Mouse (Mus musculus): ENCODE results near the gene Lamb3. TPM values are rescaled to one million over a fixed set of nuclear protein-coding genes. Genes with fewer than 3 reads are reported as not detected.

The Lamb3 gene
- total RNA-seq (2012; rRNA removed) (10.1 and 10.2 TPM in 2 replicates), total RNA-seq (2014; rRNA removed) (14.1 and 14.6 TPM in 2 replicates), polyA plus RNA-seq (2012; ENCODE audit: insufficient read length, low read depth) (7.8 and 12.3 TPM in 2 replicates)

DNA sequence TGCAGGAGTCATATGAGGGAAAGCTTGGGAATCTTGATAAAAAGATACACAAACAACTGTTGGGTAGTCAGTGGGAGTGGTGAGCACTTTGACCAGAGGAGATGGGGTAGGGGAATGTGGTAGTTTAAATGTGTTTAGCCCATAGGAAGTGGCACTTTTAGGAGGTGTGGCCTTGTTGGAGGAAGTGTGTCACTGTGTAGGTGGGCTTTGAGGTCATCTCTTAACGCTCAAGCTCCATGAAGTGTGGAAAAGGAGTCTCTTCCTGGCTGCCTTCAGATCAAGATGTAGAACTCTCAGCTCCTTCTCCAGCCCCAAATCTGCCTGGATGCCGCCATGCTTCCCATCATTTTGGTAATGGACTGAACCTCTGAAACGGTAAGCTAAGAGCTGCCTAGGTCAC, at the start of gene Lamb3:
TSS of gene Lamb3 (plus strand) at position 197 of the 400 bp plus-strand sequence.
- dilution Hi-C loops (cut with MboI; ENCODE audit: extremely low pct_ligation_motif_present, extremely low pct_unique_long_range_greater_than_20kb, low sequenced_read_pairs), result no loop called here
- Histone ChIP-seq H3K4me1 (ENCODE audit: control insufficient read depth in 1 of 2, insufficient read depth in 2 of 2) (peaks cover 7 to 25% of the 10 kb centered on the region in 2 experiments), H3K4me3 (replicated peaks in 1 of 3; ENCODE audit: low read depth in 2 of 3, low read length in 2 of 3, poor library complexity in 1 of 3) (peak within 1 kb of the TSS; percentile 44 to 76 (median 70)), H3K27me3 (replicated peaks) (no peaks in the 10 kb centered on the region), H3K27ac (ENCODE audit: insufficient read depth, low read depth) (peak within 1 kb of the TSS; percentile 54), H3K9ac (ENCODE audit: insufficient read depth, low read depth) (peak within 1 kb of the TSS; percentile 63), H3K4me2 (ENCODE audit: insufficient read depth, low read depth, poor library complexity, severe bottlenecking) (peak within 1 kb of the TSS; percentile 78), H3K36me3 (replicated peaks in 1 of 2; ENCODE audit: control insufficient read depth in 1 of 2, insufficient read depth in 1 of 2, low read length in 1 of 2) (peaks cover 10 to 25% of the 10 kb centered on the region in 2 experiments), H3K9me3 (replicated peaks; ENCODE audit: low read length) (peaks cover 5% of the 10 kb centered on the region), H3K79me2 (replicated peaks; ENCODE audit: control insufficient read depth, extremely low read depth, insufficient read depth, poor library complexity, severe bottlenecking) (peaks cover 7% of the 10 kb centered on the region)
- no peak for TF ChIP-seq UBTF (IDR thresholded peaks at IDR 0.05; ENCODE audit: low read depth, low read length)
- TF ChIP-seq POLR2A (IDR thresholded peaks at IDR 0.05; ENCODE audit: low read depth, low read length), result peak; percentile 75
- TF ChIP-seq TCF12 (IDR thresholded peaks at IDR 0.05; ENCODE audit: low read depth, low read length), result 0 out of 2 replicates have a peak, but pooled peaks have one; percentile 25
- no peak for TF ChIP-seq ZC3H11A (IDR thresholded peaks at IDR 0.05; ENCODE audit: low read depth, low read length)
- TF ChIP-seq BHLHE40 (IDR thresholded peaks at IDR 0.05; ENCODE audit: low read depth, low read length), result no peak
- TF ChIP-seq ZNF384 (IDR thresholded peaks at IDR 0.05; ENCODE audit: low read depth, low read length), result no peak
- no peak for TF ChIP-seq USF1 (IDR thresholded peaks at IDR 0.05; ENCODE audit: low read depth, low read length)
- TF ChIP-seq NELFE (IDR thresholded peaks at IDR 0.05; ENCODE audit: low read depth, low read length), result no peak
- 0 out of 2 replicates have a peak, but pooled peaks have one; percentile 77 for TF ChIP-seq TBP (conservative IDR thresholded peaks at IDR 0.05; ENCODE audit: low read depth, low read length)
- TF ChIP-seq CHD1 (IDR thresholded peaks at IDR 0.05; ENCODE audit: low read depth, low read length), result no peak
- 0 out of 2 replicates have a peak, but pooled peaks have one; percentile 13 for TF ChIP-seq MXI1 (IDR thresholded peaks at IDR 0.05; ENCODE audit: low read depth, low read length)
- no peak for TF ChIP-seq SMC3 (IDR thresholded peaks at IDR 0.05; ENCODE audit: low read depth, low read length)
- peak; percentile 43 for TF ChIP-seq HCFC1 (IDR thresholded peaks at IDR 0.05; ENCODE audit: low read depth, low read length)
- TF ChIP-seq MAFK (IDR thresholded peaks at IDR 0.05; ENCODE audit: insufficient replicate concordance, low read length), result no peak
- DNase-seq (ENCODE audit: extremely low read depth), result peak; percentile 50
- in situ Hi-C loops (cut with MboI; ENCODE audit: low pct_ligation_motif_present, low pct_unique_long_range_greater_than_20kb, low sequenced_read_pairs), result loop anchor here (5.0 to 10.0 kb wide), 3 partner anchors 45 to 203 kb away; no protein-coding TSS in a partner anchor

DNA sequence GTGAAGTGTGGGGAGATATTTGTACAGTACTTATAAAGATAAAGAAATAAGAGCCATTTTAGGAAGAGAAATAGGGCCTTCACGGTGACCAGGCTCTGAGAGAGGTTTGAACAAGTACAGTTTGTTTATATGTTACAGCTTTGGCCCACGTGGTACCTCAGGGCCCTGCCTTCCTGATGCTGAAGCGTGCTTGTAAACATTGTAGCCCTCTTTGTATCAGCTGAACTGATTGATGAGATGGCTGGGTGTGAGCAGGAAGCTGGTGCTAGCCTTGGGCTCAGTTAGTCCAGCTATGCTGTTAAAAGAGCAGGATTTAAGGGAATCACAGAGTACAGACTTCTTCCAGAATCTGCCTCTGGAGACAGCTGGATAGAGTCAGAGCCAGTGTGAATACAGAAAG, 48.3 kb upstream of the Lamb3 start:
- no peak for DNase-seq (ENCODE audit: extremely low read depth)
- peaks cover 17 to 33% of the 10 kb centered on the region in 2 experiments for H3K4me1 ChIP-seq (ENCODE audit: control insufficient read depth in 1 of 2, insufficient read depth in 2 of 2)
- H3K4me3 ChIP-seq (replicated peaks in 1 of 3; ENCODE audit: low read depth in 2 of 3, low read length in 2 of 3, poor library complexity in 1 of 3), result no peak overlapping the region
- TF ChIP-seq IRF4 (IDR thresholded peaks at IDR 0.05; ENCODE audit: low read depth, low read length), result no peak
- TF ChIP-seq KAT2A (IDR thresholded peaks at IDR 0.05; ENCODE audit: insufficient replicate concordance, low read length), result no peak
- TF ChIP-seq UBTF (IDR thresholded peaks at IDR 0.05; ENCODE audit: low read depth, low read length), result no peak
- no peak for TF ChIP-seq EP300 (IDR thresholded peaks at IDR 0.05; ENCODE audit: low read length)
- no peak for TF ChIP-seq CHD1 (IDR thresholded peaks at IDR 0.05; ENCODE audit: low read depth, low read length)
- TF ChIP-seq PAX5 (IDR thresholded peaks at IDR 0.05; ENCODE audit: low read length), result no peak
- no peak for TF ChIP-seq NELFE (IDR thresholded peaks at IDR 0.05; ENCODE audit: low read depth, low read length)
- TF ChIP-seq GABPA (IDR thresholded peaks at IDR 0.05; ENCODE audit: insufficient replicate concordance, low read depth, low read length), result no peak
- TF ChIP-seq MXI1 (IDR thresholded peaks at IDR 0.05; ENCODE audit: low read depth, low read length), result no peak
- no peak for TF ChIP-seq MAZ (IDR thresholded peaks at IDR 0.05; ENCODE audit: low read depth, low read length)
- no peak for TF ChIP-seq TCF12 (IDR thresholded peaks at IDR 0.05; ENCODE audit: low read depth, low read length)
- no peaks in the 10 kb centered on the region for H3K9me3 ChIP-seq (replicated peaks; ENCODE audit: low read length)
- no peak overlapping the region for H3K27ac ChIP-seq (ENCODE audit: insufficient read depth, low read depth)
- no peak overlapping the region for H3K4me2 ChIP-seq (ENCODE audit: insufficient read depth, low read depth, poor library complexity, severe bottlenecking)
- no peaks in the 10 kb centered on the region for H3K36me3 ChIP-seq (replicated peaks in 1 of 2; ENCODE audit: control insufficient read depth in 1 of 2, insufficient read depth in 1 of 2, low read length in 1 of 2)
- in situ Hi-C loops (cut with MboI; ENCODE audit: low pct_ligation_motif_present, low pct_unique_long_range_greater_than_20kb, low sequenced_read_pairs) (no loop called here), dilution Hi-C loops (cut with MboI; ENCODE audit: extremely low pct_ligation_motif_present, extremely low pct_unique_long_range_greater_than_20kb, low sequenced_read_pairs) (no loop called here)
- H3K27me3 ChIP-seq (replicated peaks), result peaks cover 2% of the 10 kb centered on the region
- H3K79me2 ChIP-seq (replicated peaks; ENCODE audit: control insufficient read depth, extremely low read depth, insufficient read depth, poor library complexity, severe bottlenecking), result no peaks in the 10 kb centered on the region
- no peak overlapping the region for H3K9ac ChIP-seq (ENCODE audit: insufficient read depth, low read depth)

Measured in CH12.LX (cell line).